Mouse (Mus musculus): ENCODE results near the gene Rpn2. TPM values are rescaled to one million over a fixed set of nuclear protein-coding genes. Genes with fewer than 3 reads are reported as not detected.

Gene Rpn2
- polyA plus RNA-seq (2015; fragmentation: Nextera tagmentation; extraction: Ambion mirVana): 207 and 225 TPM in 2 replicates

- WGBS: under 1% methylated on average over 63 of the region's 64 CpGs
- Histone ChIP-seq H3K36me3 (ENCODE audit: control insufficient read depth, insufficient read depth, low read length) (no peaks in the 10 kb centered on the region), H3K4me1 (ENCODE audit: control insufficient read depth, insufficient read depth, low read length) (peaks cover 19% of the 10 kb centered on the region), H3K9ac (ENCODE audit: low read depth, low read length) (peak within 1 kb of the TSS; percentile 97), H3K9me3 (replicated peaks; ENCODE audit: control insufficient read depth, low read length, poor library complexity, severe bottlenecking) (no peaks in the 10 kb centered on the region), H3K27ac (ENCODE audit: low read length) (peak within 1 kb of the TSS; percentile 96), H3K4me2 (ENCODE audit: low read length) (peak within 1 kb of the TSS; percentile 82), H3K27me3 (ENCODE audit: control insufficient read depth, insufficient read depth, low read depth, low read length) (no peaks in the 10 kb centered on the region), H3K4me3 (ENCODE audit: low read depth, low read length) (peak within 1 kb of the TSS; percentile 98)
- ATAC-seq: peak; percentile 100
These were observed at the start of gene Rpn2 for GRCm38 (mm10) chr2:157278717-157279415. TSS of gene Rpn2 (plus strand) at chr2:157279017.

GRCm38 (mm10) chr2:157235946-157236345, 42.9 kb upstream of the Rpn2 start:
- no peaks in the 10 kb centered on the region for H3K4me1 ChIP-seq (ENCODE audit: control insufficient read depth, insufficient read depth, low read length)
- H3K9me3 ChIP-seq (replicated peaks; ENCODE audit: control insufficient read depth, low read length, poor library complexity, severe bottlenecking): no peaks in the 10 kb centered on the region
- 80% methylated on average over 8 of the region's 8 CpGs for WGBS
- H3K4me2 ChIP-seq (ENCODE audit: low read length): no peak overlapping the region
- ATAC-seq: no peak
- H3K36me3 ChIP-seq (ENCODE audit: control insufficient read depth, insufficient read depth, low read length): no peaks in the 10 kb centered on the region
- H3K9ac ChIP-seq (ENCODE audit: low read depth, low read length): no peak overlapping the region
- H3K27ac ChIP-seq (ENCODE audit: low read length): no peak overlapping the region
- H3K27me3 ChIP-seq (ENCODE audit: control insufficient read depth, insufficient read depth, low read depth, low read length): no peaks in the 10 kb centered on the region
- no peak overlapping the region for H3K4me3 ChIP-seq (ENCODE audit: low read depth, low read length)

- Histone ChIP-seq H3K9me3 (replicated peaks; ENCODE audit: control insufficient read depth, low read length, poor library complexity, severe bottlenecking) (no peaks in the 10 kb centered on the region), H3K4me3 (ENCODE audit: low read depth, low read length) (no peak overlapping the region)
These were observed 33.8 kb upstream of the Rpn2 start for GRCm38 (mm10) chr2:157245001-157245400.

GRCm38 (mm10) chr2:157245603-157246002, 33.2 kb upstream of the Rpn2 start:
- H3K9me3 ChIP-seq (replicated peaks; ENCODE audit: control insufficient read depth, low read length, poor library complexity, severe bottlenecking): no peaks in the 10 kb centered on the region
- no peak overlapping the region for H3K27ac ChIP-seq (ENCODE audit: low read length)
- no peak overlapping the region for H3K4me2 ChIP-seq (ENCODE audit: low read length)
- H3K36me3 ChIP-seq (ENCODE audit: control insufficient read depth, insufficient read depth, low read length): no peaks in the 10 kb centered on the region
- H3K9ac ChIP-seq (ENCODE audit: low read depth, low read length): no peak overlapping the region
- 78% methylated on average over 2 of the region's 2 CpGs for WGBS
- no peaks in the 10 kb centered on the region for H3K27me3 ChIP-seq (ENCODE audit: control insufficient read depth, insufficient read depth, low read depth, low read length)
- H3K4me1 ChIP-seq (ENCODE audit: control insufficient read depth, insufficient read depth, low read length): no peaks in the 10 kb centered on the region
- ATAC-seq: no peak
- no peak overlapping the region for H3K4me3 ChIP-seq (ENCODE audit: low read depth, low read length)

More at GRCm38 (mm10) chr2:157245001-157245400, 33.8 kb upstream of the Rpn2 start:
- no peak overlapping the region for H3K9ac ChIP-seq (ENCODE audit: low read depth, low read length)
- H3K36me3 ChIP-seq (ENCODE audit: control insufficient read depth, insufficient read depth, low read length): no peaks in the 10 kb centered on the region
- H3K4me1 ChIP-seq (ENCODE audit: control insufficient read depth, insufficient read depth, low read length): no peaks in the 10 kb centered on the region
- no peak overlapping the region for H3K4me2 ChIP-seq (ENCODE audit: low read length)
- no peaks in the 10 kb centered on the region for H3K27me3 ChIP-seq (ENCODE audit: control insufficient read depth, insufficient read depth, low read depth, low read length)
- WGBS: 76% methylated on average over 5 of the region's 5 CpGs
- no peak overlapping the region for H3K27ac ChIP-seq (ENCODE audit: low read length)
- no peak for ATAC-seq

- no peaks in the 10 kb centered on the region for H3K9me3 ChIP-seq (replicated peaks; ENCODE audit: control insufficient read depth, low read length, poor library complexity, severe bottlenecking)
- no peaks in the 10 kb centered on the region for H3K36me3 ChIP-seq (ENCODE audit: control insufficient read depth, insufficient read depth, low read length)
- H3K27me3 ChIP-seq (ENCODE audit: control insufficient read depth, insufficient read depth, low read depth, low read length): no peaks in the 10 kb centered on the region
- no peak overlapping the region for H3K4me2 ChIP-seq (ENCODE audit: low read length)
- H3K4me1 ChIP-seq (ENCODE audit: control insufficient read depth, insufficient read depth, low read length): no peaks in the 10 kb centered on the region
- no peak overlapping the region for H3K27ac ChIP-seq (ENCODE audit: low read length)
- H3K9ac ChIP-seq (ENCODE audit: low read depth, low read length): no peak overlapping the region
- no peak for ATAC-seq
- H3K4me3 ChIP-seq (ENCODE audit: low read depth, low read length): no peak overlapping the region
These were observed 30.7 kb upstream of the Rpn2 start for GRCm38 (mm10) chr2:157248111-157248510.

GRCm38 (mm10) chr2:157259720-157260119, 19.1 kb upstream of the Rpn2 start:
- Histone ChIP-seq H3K4me3 (ENCODE audit: low read depth, low read length) (no peak overlapping the region), H3K36me3 (ENCODE audit: control insufficient read depth, insufficient read depth, low read length) (no peaks in the 10 kb centered on the region), H3K27me3 (ENCODE audit: control insufficient read depth, insufficient read depth, low read depth, low read length) (no peaks in the 10 kb centered on the region), H3K4me1 (ENCODE audit: control insufficient read depth, insufficient read depth, low read length) (no peaks in the 10 kb centered on the region), H3K9ac (ENCODE audit: low read depth, low read length) (no peak overlapping the region), H3K27ac (ENCODE audit: low read length) (no peak overlapping the region), H3K9me3 (replicated peaks; ENCODE audit: control insufficient read depth, low read length, poor library complexity, severe bottlenecking) (no peaks in the 10 kb centered on the region), H3K4me2 (ENCODE audit: low read length) (no peak overlapping the region)
- no peak for ATAC-seq
- 3% methylated on average over 5 of the region's 5 CpGs for WGBS

- Histone ChIP-seq H3K27me3 (ENCODE audit: control insufficient read depth, insufficient read depth, low read depth, low read length) (no peaks in the 10 kb centered on the region), H3K4me3 (ENCODE audit: low read depth, low read length) (no peak overlapping the region)
- WGBS: 85% methylated on average over 5 of the region's 5 CpGs
These were observed 16.9 kb upstream of the Rpn2 start for GRCm38 (mm10) chr2:157261930-157262329.

GRCm38 (mm10) chr2:157262506-157262905, 16.3 kb upstream of the Rpn2 start:
- no peak for ATAC-seq
- WGBS: 81% methylated on average over 9 of the region's 9 CpGs
- Histone ChIP-seq H3K4me1 (ENCODE audit: control insufficient read depth, insufficient read depth, low read length) (no peaks in the 10 kb centered on the region), H3K9me3 (replicated peaks; ENCODE audit: control insufficient read depth, low read length, poor library complexity, severe bottlenecking) (no peaks in the 10 kb centered on the region), H3K9ac (ENCODE audit: low read depth, low read length) (no peak overlapping the region), H3K4me2 (ENCODE audit: low read length) (no peak overlapping the region), H3K27me3 (ENCODE audit: control insufficient read depth, insufficient read depth, low read depth, low read length) (no peaks in the 10 kb centered on the region), H3K4me3 (ENCODE audit: low read depth, low read length) (no peak overlapping the region), H3K27ac (ENCODE audit: low read length) (no peak overlapping the region), H3K36me3 (ENCODE audit: control insufficient read depth, insufficient read depth, low read length) (no peaks in the 10 kb centered on the region)

More at GRCm38 (mm10) chr2:157261930-157262329, 16.9 kb upstream of the Rpn2 start:
- Histone ChIP-seq H3K9ac (ENCODE audit: low read depth, low read length) (no peak overlapping the region), H3K36me3 (ENCODE audit: control insufficient read depth, insufficient read depth, low read length) (no peaks in the 10 kb centered on the region), H3K9me3 (replicated peaks; ENCODE audit: control insufficient read depth, low read length, poor library complexity, severe bottlenecking) (no peaks in the 10 kb centered on the region), H3K27ac (ENCODE audit: low read length) (no peak overlapping the region), H3K4me1 (ENCODE audit: control insufficient read depth, insufficient read depth, low read length) (no peaks in the 10 kb centered on the region), H3K4me2 (ENCODE audit: low read length) (no peak overlapping the region)
- ATAC-seq: no peak

GRCm38 (mm10) chr2:157263101-157263500, 15.7 kb upstream of the Rpn2 start:
- no peak overlapping the region for H3K27ac ChIP-seq (ENCODE audit: low read length)
- H3K9ac ChIP-seq (ENCODE audit: low read depth, low read length): no peak overlapping the region
- no peak overlapping the region for H3K4me2 ChIP-seq (ENCODE audit: low read length)
- H3K4me1 ChIP-seq (ENCODE audit: control insufficient read depth, insufficient read depth, low read length): no peaks in the 10 kb centered on the region
- H3K36me3 ChIP-seq (ENCODE audit: control insufficient read depth, insufficient read depth, low read length): no peaks in the 10 kb centered on the region
- 97% methylated on average over 1 of the region's 1 CpGs for WGBS
- no peak overlapping the region for H3K4me3 ChIP-seq (ENCODE audit: low read depth, low read length)
- ATAC-seq: no peak
- H3K9me3 ChIP-seq (replicated peaks; ENCODE audit: control insufficient read depth, low read length, poor library complexity, severe bottlenecking): no peaks in the 10 kb centered on the region
- no peaks in the 10 kb centered on the region for H3K27me3 ChIP-seq (ENCODE audit: control insufficient read depth, insufficient read depth, low read depth, low read length)

Measured in midbrain, embryonic 16.5 days (tissue).